Mouse (Mus musculus) cerebellum, postnatal 25 days (tissue): ENCODE data around the gene Neurod4.

Experiments used
- DNase-seq, 2 experiments: peaks; one replicate each; pipeline ENCODE4 v3.0.0; 2021; ENCODE audit warnings: mixed read lengths in 2 of 2

Neurod4 gene

DNA sequence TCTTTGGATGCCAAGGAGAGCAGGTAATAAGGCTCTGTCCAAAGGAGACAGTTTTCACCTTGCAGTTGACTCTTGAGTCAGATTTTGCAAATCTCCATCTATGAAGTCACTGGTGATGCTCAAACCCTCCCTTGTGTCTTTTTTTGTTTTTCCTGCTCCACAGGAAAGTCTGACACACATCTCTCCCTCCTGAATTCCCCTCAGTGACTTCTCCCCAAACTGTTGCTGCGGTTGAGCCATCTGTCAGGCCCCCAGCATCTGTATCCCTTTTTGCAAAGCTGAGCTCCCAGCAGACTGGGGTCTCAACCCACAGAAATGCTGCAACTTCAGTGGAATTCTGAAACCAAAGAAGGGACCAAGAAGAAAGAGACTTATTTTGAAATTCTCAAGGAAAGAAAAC is 47.9 kb downstream of the Neurod4 start:
- DNase-seq = no peak

DNA sequence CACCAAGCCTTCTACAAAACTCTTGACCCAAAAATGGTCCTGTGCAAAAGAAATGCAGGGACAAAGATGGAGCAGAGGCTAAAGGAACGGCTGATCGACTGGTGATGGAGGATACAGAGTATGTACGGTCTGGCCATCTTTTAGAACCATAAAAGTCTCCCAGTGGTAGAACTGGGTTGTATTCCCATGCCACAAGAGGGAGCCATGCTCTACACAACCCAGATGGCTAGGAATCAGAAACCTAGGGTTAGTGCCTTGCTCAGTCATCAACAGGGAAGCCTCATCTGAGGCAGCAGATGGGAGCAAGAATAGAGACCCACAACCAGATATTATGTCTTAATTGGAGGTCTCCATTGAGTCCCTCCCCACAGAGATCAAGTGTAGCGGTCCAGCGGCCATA is 50.5 kb downstream of the Neurod4 start:
- DNase-seq = peak in 1 of 2 experiments; percentile 3

DNA sequence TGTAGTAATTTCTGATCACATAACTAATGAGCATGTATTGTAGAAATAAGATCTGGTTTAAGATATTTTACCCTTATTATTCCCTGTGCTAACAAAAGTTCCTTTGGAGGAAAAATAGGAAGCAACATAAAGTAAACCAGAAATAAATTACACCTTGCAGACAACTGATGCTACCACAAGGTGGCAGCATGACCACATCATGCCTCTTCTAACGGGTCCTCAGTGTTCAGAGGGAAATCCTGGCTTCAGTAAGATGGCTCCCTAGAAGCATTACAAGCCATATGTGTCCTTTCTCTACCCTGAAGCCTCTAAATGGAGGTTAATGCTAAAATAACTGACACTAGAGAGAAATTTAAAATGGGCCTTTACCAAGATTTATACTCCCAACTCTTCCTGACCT is 51.8 kb downstream of the Neurod4 start:
- peak; percentile 57 to 72 for DNase-seq

DNA sequence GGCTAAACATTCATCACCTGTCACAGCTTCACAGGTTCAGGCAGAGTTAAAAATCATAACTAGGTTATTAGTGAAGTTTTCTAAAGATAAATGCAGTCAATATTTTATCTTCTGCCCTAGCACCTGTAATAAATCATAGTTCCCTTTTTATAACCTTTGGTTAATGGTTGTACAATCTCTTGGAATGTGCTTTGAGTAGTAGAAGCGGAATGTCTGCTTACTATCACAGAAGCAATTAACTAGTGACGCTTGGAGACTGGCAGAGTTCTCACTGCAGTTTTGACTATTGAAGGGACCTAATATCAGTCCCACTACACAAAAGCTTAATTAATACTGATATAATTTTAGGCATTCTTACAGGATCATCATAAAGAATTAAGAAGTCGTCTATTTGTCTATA is 55.0 kb downstream of the Neurod4 start:
- DNase-seq = no peak
